Comparison of ENCODE assay signal across 19 mouse cellular contexts in the genomic region with DNA sequence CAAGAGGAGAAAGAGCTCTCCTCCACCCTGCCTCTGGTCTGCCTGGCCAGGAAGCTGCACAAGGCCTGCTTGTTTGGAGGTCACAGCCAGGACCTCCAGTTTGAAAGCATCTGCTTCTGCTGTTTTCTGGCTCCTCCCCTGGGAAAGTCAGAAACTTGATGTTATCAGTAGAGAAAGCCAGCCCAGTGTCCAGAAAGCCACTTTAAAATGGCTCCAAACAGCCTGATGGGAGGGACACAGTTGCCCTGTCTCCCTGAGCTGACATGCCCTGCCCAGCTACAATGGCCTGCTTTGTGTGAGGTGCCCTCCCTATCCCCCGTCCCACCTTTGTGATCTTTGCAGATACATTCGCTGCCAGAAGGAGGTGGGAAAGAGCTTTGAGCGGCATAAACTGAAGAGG. TPM values are rescaled to one million over a fixed set of nuclear protein-coding genes. Genes with fewer than 3 reads are reported as not detected.
DNase-seq lines count a peak whose midpoint lies in the region; ATAC-seq and TF ChIP-seq lines count a peak whose summit lies in the region.
"Had no signal": no experiment of that assay in that cellular context is flagged by ENCODE, and none has a peak within 500 bp of the region (broad histone marks: within the 10 kb centered on the region; RNA-seq: fewer than 3 reads in every experiment).

No protein-coding gene starts in this region.

- H3K27me3 ChIP-seq in heart, embryonic 13.5 days (replicated peaks) = peaks cover 5% of the 10 kb centered on the region
- H3K27me3 ChIP-seq in embryonic facial prominence, embryonic 12.5 days = peaks cover 10% of the 10 kb centered on the region

- no peak for TF ChIP-seq CTCF in left cerebral cortex, adult 2 months (IDR thresholded peaks at IDR 0.05)

- WGBS in heart, embryonic 13.5 days = 71% methylated on average over 3 of the region's 3 CpGs
- WGBS in embryonic facial prominence, embryonic 12.5 days = 38% methylated on average over 3 of the region's 3 CpGs

- no peak for ATAC-seq in heart, embryonic 13.5 days (ENCODE audit: extremely low read depth, insufficient number of reproducible peaks, low FRiP score, low TSS enrichment)
- ATAC-seq in embryonic facial prominence, embryonic 12.5 days (ENCODE audit: insufficient number of reproducible peaks, insufficient read depth, low FRiP score, low TSS enrichment) = no peak
- ATAC-seq: forebrain, embryonic 16.5 days had no signal

- intact Hi-C loops in heart, postnatal 25 days (cut with DNase I) = no loop called here
- intact Hi-C loops in left cerebral cortex, adult 2 months (cut with DNase I) = no loop called here
- intact Hi-C loops in left cerebral cortex, postnatal 25 days (cut with DNase I) = no loop called here

- H3K27ac ChIP-seq in heart, embryonic 13.5 days (replicated peaks) = peak overlapping the region; percentile 61
- H3K27ac ChIP-seq in left cerebral cortex, adult 2 months = peak overlapping the region; percentile 3
- H3K27ac ChIP-seq in embryonic facial prominence, embryonic 12.5 days = peak overlapping the region; percentile 48; the same call in 1 of the 2 replicates

- no peak overlapping the region for H3K4me3 ChIP-seq in heart, embryonic 13.5 days
- no peak overlapping the region for H3K4me3 ChIP-seq in left cerebral cortex, adult 2 months
- H3K4me3 ChIP-seq in embryonic facial prominence, embryonic 12.5 days = no peak overlapping the region
- H3K4me3 ChIP-seq: myocyte had no signal

- no peak overlapping the region for H3K4me2 ChIP-seq in heart, embryonic 13.5 days
- no peak overlapping the region for H3K4me2 ChIP-seq in embryonic facial prominence, embryonic 12.5 days (replicated peaks)
- H3K4me2 ChIP-seq: midbrain, embryonic 11.5 days had no signal

- no peak for DNase-seq in heart, postnatal 25 days (ENCODE audit: low spot score)
- DNase-seq in left cerebral cortex, adult 2 months (ENCODE audit: extremely low spot score in 1 of 2, low spot score in 2 of 2) = no peak
- DNase-seq in left cerebral cortex, postnatal 25 days (ENCODE audit: low spot score in 2 of 2) = no peak
- DNase-seq in MN1 (ENCODE audit: low spot score) = peak; percentile 82
- no peak for DNase-seq in B cell, adult 2 months
- DNase-seq: adrenal gland, postnatal 14 days; cerebellum, postnatal 25 days; gastrocnemius, postnatal 14 days; lung, postnatal 14 days; right cerebral cortex, postnatal 25 days had no signal

- peak overlapping the region; percentile 58 for H3K9ac ChIP-seq in heart, embryonic 13.5 days
- no peak overlapping the region for H3K9ac ChIP-seq in embryonic facial prominence, embryonic 12.5 days

- H3K9me3 ChIP-seq in heart, embryonic 13.5 days = no peaks in the 10 kb centered on the region
- no peaks in the 10 kb centered on the region for H3K9me3 ChIP-seq in embryonic facial prominence, embryonic 12.5 days

- peaks cover 52% of the 10 kb centered on the region for H3K4me1 ChIP-seq in heart, embryonic 13.5 days
- H3K4me1 ChIP-seq in embryonic facial prominence, embryonic 12.5 days = no peaks in the 10 kb centered on the region

- H3K36me3 ChIP-seq in heart, embryonic 13.5 days = peaks cover 83% of the 10 kb centered on the region
- peaks cover 74% of the 10 kb centered on the region for H3K36me3 ChIP-seq in embryonic facial prominence, embryonic 12.5 days

RNA-seq across cellular contexts. Expression of gene Paqr6, which starts 4.4 kb away (rescaled TPM):
- 2.6 and 3.8 TPM in 2 replicates for polyA plus RNA-seq in heart, embryonic 13.5 days (2015; fragmentation: Nextera tagmentation; extraction: Ambion mirVana)
- total RNA-seq in heart, postnatal 25 days (2021) = under 1 TPM; 0.39 to 0.42 TPM
- 1 to 10 TPM; 8.7 to 8.8 TPM for total RNA-seq in left cerebral cortex, adult 2 months (2021)
- 1 to 10 TPM; 4.9 to 5.2 TPM for total RNA-seq in left cerebral cortex, postnatal 25 days (2021)
- polyA plus RNA-seq in embryonic facial prominence, embryonic 12.5 days (2016; fragmentation: Nextera tagmentation; extraction: Ambion mirVana) = 2.8 and 3.3 TPM in 2 replicates
- total RNA-seq: liver, adult 2 months; MEL had no signal
- polyA plus RNA-seq: myocyte had no signal

RNA-seq across cellular contexts. Expression of gene Bglap3, which starts 12.6 kb away (rescaled TPM):
- not detected in 2 replicates for polyA plus RNA-seq in heart, embryonic 13.5 days (2015; fragmentation: Nextera tagmentation; extraction: Ambion mirVana)
- total RNA-seq in heart, postnatal 25 days (2021) = not detected
- total RNA-seq in left cerebral cortex, adult 2 months (2021) = under 1 TPM; 0.49 to 0.57 TPM
- total RNA-seq in left cerebral cortex, postnatal 25 days (2021) = 1 to 10 TPM; 1.0 to 1.1 TPM
- 0.17 TPM in 1 of 2 replicates, not detected in the other for polyA plus RNA-seq in embryonic facial prominence, embryonic 12.5 days (2016; fragmentation: Nextera tagmentation; extraction: Ambion mirVana)
- total RNA-seq: gastrocnemius, postnatal 14 days; MEL had no signal
- polyA plus RNA-seq: forebrain, embryonic 16.5 days had no signal

RNA-seq across cellular contexts. Expression of gene Bglap2, which starts 18.5 kb away (rescaled TPM):
- polyA plus RNA-seq in heart, embryonic 13.5 days (2015; fragmentation: Nextera tagmentation; extraction: Ambion mirVana) = not detected in 2 replicates
- total RNA-seq in heart, postnatal 25 days (2021) = not detected
- total RNA-seq in left cerebral cortex, adult 2 months (2021) = 1 to 10 TPM in 1 of 2 experiments, not detected in 1; 1.1 TPM
- not detected for total RNA-seq in left cerebral cortex, postnatal 25 days (2021)
- not detected in 2 replicates for polyA plus RNA-seq in embryonic facial prominence, embryonic 12.5 days (2016; fragmentation: Nextera tagmentation; extraction: Ambion mirVana)
- total RNA-seq: adrenal gland, postnatal 14 days; gastrocnemius, postnatal 14 days; left cerebral cortex, postnatal 10 days; liver, adult 2 months; MEL had no signal
- polyA plus RNA-seq: forebrain, embryonic 16.5 days; kidney, embryonic 14.5 days; liver, adult 2 months; midbrain, embryonic 11.5 days had no signal

RNA-seq across cellular contexts. Expression of gene Smg5, which starts 23.9 kb away (rescaled TPM):
- 43.9 and 44.2 TPM in 2 replicates for polyA plus RNA-seq in heart, embryonic 13.5 days (2015; fragmentation: Nextera tagmentation; extraction: Ambion mirVana)
- total RNA-seq in heart, postnatal 25 days (2021) = 10 to 100 TPM; 42.9 to 45.5 TPM
- total RNA-seq in left cerebral cortex, adult 2 months (2021) = 10 to 100 TPM; 78.3 to 79.5 TPM
- total RNA-seq in left cerebral cortex, postnatal 25 days (2021) = 10 to 100 TPM; 68.4 to 77.9 TPM
- polyA plus RNA-seq in embryonic facial prominence, embryonic 12.5 days (2016; fragmentation: Nextera tagmentation; extraction: Ambion mirVana) = 65.1 and 74.4 TPM in 2 replicates

RNA-seq across cellular contexts. Expression of gene Tmem79, which starts 24.0 kb away (rescaled TPM):
- 1.6 TPM in 2 replicates for polyA plus RNA-seq in heart, embryonic 13.5 days (2015; fragmentation: Nextera tagmentation; extraction: Ambion mirVana)
- total RNA-seq in heart, postnatal 25 days (2021) = 1 to 10 TPM; 1.8 to 2.2 TPM
- 1 to 10 TPM; 1.2 to 1.4 TPM for total RNA-seq in left cerebral cortex, adult 2 months (2021)
- total RNA-seq in left cerebral cortex, postnatal 25 days (2021) = 1 to 10 TPM; 1.2 to 2.6 TPM
- 4.5 and 4.8 TPM in 2 replicates for polyA plus RNA-seq in embryonic facial prominence, embryonic 12.5 days (2016; fragmentation: Nextera tagmentation; extraction: Ambion mirVana)

Comparison
In these comparisons a context has a peak if more than half of its experiments do, and no peak if none do; other contexts are left out.
1. H3K27ac ChIP-seq: peak in every context shown above with its lines; median percentile 61 in heart, embryonic 13.5 days; 48 in embryonic facial prominence, embryonic 12.5 days; 3 in left cerebral cortex, adult 2 months.
2. RNA of gene Paqr6, which starts 4.4 kb away (total RNA-seq): 8.7 to 8.8 TPM in left cerebral cortex, adult 2 months and 4.9 to 5.2 TPM in left cerebral cortex, postnatal 25 days; 0.39 to 0.42 TPM in heart, postnatal 25 days; every median in the first group is over 4 times any median in the second.